Mouse (Mus musculus) gonadal fat pad, adult 2 months (tissue): ENCODE results near the gene Shc1. TPM values are rescaled to one million over a fixed set of nuclear protein-coding genes. Genes with fewer than 3 reads are reported as not detected.
"Not testable (repeated sequence)": the region's sequence is repeated elsewhere in the genome, so short reads cannot be mapped to it uniquely, and the experiment has no call there.

ENCODE experiments used
- DNase-seq: peaks from one replicate; pipeline ENCODE4 v3.0.0-alpha.2; 2012; ENCODE audit warnings: low read depth
- polyA plus RNA-seq: library from polyadenylated mRNA; depleted of rRNA; stranded (reverse); fragments of >200 nt; gene quantifications from 2 replicates; pipeline ENCODE4 v1.2.3, GENCODE M21; 2012

The Shc1 gene
- polyA plus RNA-seq, 1 experiment: 118 TPM

GRCm38 (mm10) chr3:89418861-89419250 is 613 bp downstream of the Shc1 start:
- no peak for DNase-seq

GRCm38 (mm10) chr3:89419571-89419970 is 1.3 kb downstream of the Shc1 start:
- DNase-seq: no peak

- no peak for DNase-seq
Observed at GRCm38 (mm10) chr3:89419981-89420380, 1.7 kb downstream of the Shc1 start.

- DNase-seq: no peak
Observed at GRCm38 (mm10) chr3:89420421-89420820, 2.2 kb downstream of the Shc1 start.

GRCm38 (mm10) chr3:89421002-89421774 is 2.9 kb downstream of the Shc1 start:
- DNase-seq: no peak

GRCm38 (mm10) chr3:89421810-89422473 is 3.7 kb downstream of the Shc1 start:
- no peak for DNase-seq

GRCm38 (mm10) chr3:89422556-89423205 is 4.4 kb downstream of the Shc1 start:
- DNase-seq: no peak

GRCm38 (mm10) chr3:89424416-89425140 is 6.3 kb downstream of the Shc1 start:
- DNase-seq: no peak

GRCm38 (mm10) chr3:89425141-89425525 is 6.9 kb downstream of the Shc1 start:
- no peak for DNase-seq

- no peak for DNase-seq
Observed at GRCm38 (mm10) chr3:89425876-89426275, 7.6 kb downstream of the Shc1 start.

- not testable (repeated sequence) for DNase-seq
Observed at GRCm38 (mm10) chr3:89429021-89429420, 10.8 kb downstream of the Shc1 start.

GRCm38 (mm10) chr3:89430171-89431159 is 12.2 kb downstream of the Shc1 start, which contains the start of gene Pygo2:
Gene Pygo2, plus strand, starts transcription at chr3:89430214.
- no peak for DNase-seq

- DNase-seq: no peak
Observed at GRCm38 (mm10) chr3:89432606-89433005, 14.4 kb downstream of the Shc1 start.

- DNase-seq: no peak
Observed at GRCm38 (mm10) chr3:89434532-89434931, 16.3 kb downstream of the Shc1 start.

GRCm38 (mm10) chr3:89435041-89435440 is 16.8 kb downstream of the Shc1 start:
- DNase-seq: no peak

GRCm38 (mm10) chr3:89436176-89437113 is 18.2 kb downstream of the Shc1 start, which contains the start of gene Pbxip1:
Gene Pbxip1, plus strand, starts transcription at chr3:89436706.
- DNase-seq: no peak

GRCm38 (mm10) chr3:89437269-89437668 is 19.0 kb downstream of the Shc1 start:
- no peak for DNase-seq

GRCm38 (mm10) chr3:89440691-89441090 is 22.4 kb downstream of the Shc1 start:
- no peak for DNase-seq

- DNase-seq: no peak
Observed at GRCm38 (mm10) chr3:89448720-89449537, 30.7 kb downstream of the Shc1 start.
